Comparison of ENCODE assay signal across 8 mouse cellular contexts in the genomic region with DNA sequence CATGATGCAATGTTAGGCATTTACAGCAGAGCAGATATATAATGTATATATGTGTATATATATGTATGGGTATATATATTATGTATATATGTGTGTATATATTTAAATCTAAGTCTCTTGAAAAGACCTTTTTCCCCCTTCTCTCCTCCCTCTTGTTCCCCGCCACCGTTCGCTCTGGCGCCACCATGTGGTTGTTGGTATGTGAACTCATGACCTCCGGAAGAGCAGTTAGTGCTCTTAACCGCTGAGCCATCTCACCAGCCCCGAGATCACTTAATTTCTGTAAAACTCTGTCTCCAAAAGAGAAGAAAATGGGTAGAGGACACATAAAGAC.
DNase-seq lines count a peak whose midpoint lies in the region; ATAC-seq and TF ChIP-seq lines count a peak whose summit lies in the region.

No protein-coding gene starts in this region.

- peak; percentile 46 for ATAC-seq in forebrain, embryonic 15.5 days (replicated peaks)
- ATAC-seq in hindbrain, embryonic 16.5 days = peak; percentile 56; the same call in 1 of the 2 replicates
- ATAC-seq in liver, embryonic 14.5 days (ENCODE audit: insufficient read depth) = no peak
- no peak for ATAC-seq in neural tube, embryonic 11.5 days (ENCODE audit: insufficient read depth, low FRiP score, low TSS enrichment)

- peak overlapping the region; percentile 38 for H3K4me3 ChIP-seq in layer of hippocampus, adult 2 months
- H3K4me3 ChIP-seq in forebrain, embryonic 15.5 days = peak overlapping the region; percentile 29
- H3K4me3 ChIP-seq in hindbrain, embryonic 16.5 days (ENCODE audit: low read length) = no peak overlapping the region; the same call in 1 of the 2 replicates
- H3K4me3 ChIP-seq in liver, embryonic 14.5 days (ENCODE audit: insufficient read depth in 1 of 2, low read depth in 2 of 2, low read length in 2 of 2) = peak overlapping the region in 1 of 2 experiments; percentile 42; a peak in 2 of 4 replicates
- no peak overlapping the region; the same call in 1 of the 2 replicates for H3K4me3 ChIP-seq in neural tube, embryonic 11.5 days (ENCODE audit: low read depth, low read length)

- WGBS in forebrain, embryonic 15.5 days = 54% methylated on average over 7 of the region's 7 CpGs
- 40% methylated on average over 7 of the region's 7 CpGs for WGBS in hindbrain, embryonic 16.5 days
- 25% methylated on average over 7 of the region's 7 CpGs for WGBS in liver, embryonic 14.5 days (ENCODE audit: insufficient replicate concordance)
- WGBS in neural tube, embryonic 11.5 days = 42% methylated on average over 7 of the region's 7 CpGs

- no peaks in the 10 kb centered on the region for H3K4me1 ChIP-seq in forebrain, embryonic 15.5 days
- no peaks in the 10 kb centered on the region for H3K4me1 ChIP-seq in hindbrain, embryonic 16.5 days (ENCODE audit: control insufficient read depth, insufficient read depth, low read depth, low read length)
- no peaks in the 10 kb centered on the region for H3K4me1 ChIP-seq in liver, embryonic 14.5 days (replicated peaks; ENCODE audit: control insufficient read depth in 2 of 2, insufficient read depth in 2 of 2, low read length in 1 of 2)
- H3K4me1 ChIP-seq in neural tube, embryonic 11.5 days (ENCODE audit: control insufficient read depth, insufficient read depth, low read length) = no peaks in the 10 kb centered on the region

- TF ChIP-seq CTCF in layer of hippocampus, adult 2 months (conservative IDR thresholded peaks at IDR 0.05) = peak; percentile 74
- TF ChIP-seq CTCF in brain, embryonic 14.5 days (IDR thresholded peaks at IDR 0.05; ENCODE audit: borderline replicate concordance, extremely low read depth, insufficient read depth, insufficient read length) = peak; percentile 57; the same call in 1 of the 2 replicates
- peak; percentile 71 for TF ChIP-seq CTCF in liver, embryonic 14.5 days (IDR thresholded peaks at IDR 0.05; ENCODE audit: low read depth)

- TF ChIP-seq POLR2A in brain, embryonic 14.5 days (IDR thresholded peaks at IDR 0.05; ENCODE audit: borderline replicate concordance, extremely low read depth, insufficient read depth, insufficient read length, poor library complexity, severe bottlenecking) = no peak

- H3K36me3 ChIP-seq in forebrain, embryonic 15.5 days = no peaks in the 10 kb centered on the region
- no peaks in the 10 kb centered on the region for H3K36me3 ChIP-seq in hindbrain, embryonic 16.5 days (ENCODE audit: control insufficient read depth, insufficient read depth, low read length)
- no peaks in the 10 kb centered on the region for H3K36me3 ChIP-seq in liver, embryonic 14.5 days (replicated peaks; ENCODE audit: control insufficient read depth, insufficient read depth, low read depth)
- H3K36me3 ChIP-seq in neural tube, embryonic 11.5 days (ENCODE audit: control insufficient read depth, insufficient read depth, low read length) = no peaks in the 10 kb centered on the region

- peak in 1 of 2 experiments; percentile 55 for DNase-seq in layer of hippocampus, adult 2 months (ENCODE audit: low spot score in 2 of 2)
- DNase-seq in layer of hippocampus, adult 8-10 months (ENCODE audit: low spot score in 2 of 2) = no peak
- DNase-seq in brain, embryonic 14.5 days (ENCODE audit: low read depth) = peak; percentile 71
- DNase-seq in liver, embryonic 14.5 days (ENCODE audit: low read depth in 3 of 3, low spot score in 3 of 3) = peak in 2 of 3 experiments; percentile 28 to 44
- DNase-seq in neural tube, embryonic 11.5 days (ENCODE audit: low spot score) = peak; percentile 59
- peak; percentile 79 for DNase-seq in thymus, postnatal 25 days

- no peak for TF ChIP-seq EP300 in liver, embryonic 14.5 days (IDR thresholded peaks at IDR 0.05; ENCODE audit: low read depth)

- H3K27me3 ChIP-seq in forebrain, embryonic 15.5 days = no peaks in the 10 kb centered on the region
- H3K27me3 ChIP-seq in hindbrain, embryonic 16.5 days (replicated peaks; ENCODE audit: control insufficient read depth, insufficient read depth, low read length) = no peaks in the 10 kb centered on the region
- H3K27me3 ChIP-seq in liver, embryonic 14.5 days (ENCODE audit: control insufficient read depth, insufficient read depth, low read length) = no peaks in the 10 kb centered on the region
- H3K27me3 ChIP-seq in neural tube, embryonic 11.5 days (ENCODE audit: control insufficient read depth, insufficient read depth, low read length) = no peaks in the 10 kb centered on the region

- H3K9me3 ChIP-seq in forebrain, embryonic 15.5 days = no peaks in the 10 kb centered on the region
- no peaks in the 10 kb centered on the region for H3K9me3 ChIP-seq in hindbrain, embryonic 16.5 days (ENCODE audit: control insufficient read depth, low read length)
- H3K9me3 ChIP-seq in liver, embryonic 14.5 days (ENCODE audit: control insufficient read depth, low read length) = no peaks in the 10 kb centered on the region
- no peaks in the 10 kb centered on the region for H3K9me3 ChIP-seq in neural tube, embryonic 11.5 days (ENCODE audit: control insufficient read depth, low read length)

- no peak overlapping the region for H3K9ac ChIP-seq in forebrain, embryonic 15.5 days (replicated peaks)
- H3K9ac ChIP-seq in hindbrain, embryonic 16.5 days (ENCODE audit: low read depth, low read length) = no peak overlapping the region
- no peak overlapping the region for H3K9ac ChIP-seq in liver, embryonic 14.5 days (replicated peaks)
- no peak overlapping the region for H3K9ac ChIP-seq in neural tube, embryonic 11.5 days (ENCODE audit: low read length)

- peak overlapping the region; percentile 22; the same call in 1 of the 2 replicates for H3K4me2 ChIP-seq in forebrain, embryonic 15.5 days (replicated peaks)
- peak overlapping the region; percentile 41 for H3K4me2 ChIP-seq in hindbrain, embryonic 16.5 days (ENCODE audit: low read length)
- peak overlapping the region; percentile 42 for H3K4me2 ChIP-seq in liver, embryonic 14.5 days (ENCODE audit: low read depth)
- no peak overlapping the region; the same call in 1 of the 2 replicates for H3K4me2 ChIP-seq in neural tube, embryonic 11.5 days (ENCODE audit: low read depth)

- no peak overlapping the region for H3K27ac ChIP-seq in layer of hippocampus, adult 2 months
- no peak overlapping the region for H3K27ac ChIP-seq in forebrain, embryonic 15.5 days (replicated peaks)
- no peak overlapping the region for H3K27ac ChIP-seq in hindbrain, embryonic 16.5 days (ENCODE audit: low read depth, low read length)
- H3K27ac ChIP-seq in liver, embryonic 14.5 days = no peak overlapping the region
- no peak overlapping the region for H3K27ac ChIP-seq in neural tube, embryonic 11.5 days (ENCODE audit: low read depth, low read length)

Comparison
In these comparisons a context has a peak if more than half of its experiments do, and no peak if none do; other contexts are left out.
1. DNase-seq: peak in brain, embryonic 14.5 days (single experiment), liver, embryonic 14.5 days (2 of 3), neural tube, embryonic 11.5 days (single experiment) and thymus, postnatal 25 days (single experiment); none in layer of hippocampus, adult 8-10 months (0 of 2).
2. H3K4me3 ChIP-seq: peak in layer of hippocampus, adult 2 months (single experiment) and forebrain, embryonic 15.5 days (single experiment); none in hindbrain, embryonic 16.5 days (single experiment) and neural tube, embryonic 11.5 days (single experiment).
3. ATAC-seq: peak in forebrain, embryonic 15.5 days (single experiment) and hindbrain, embryonic 16.5 days (single experiment); none in liver, embryonic 14.5 days (single experiment) and neural tube, embryonic 11.5 days (single experiment).
4. Peak in every context shown above with its lines, with median percentiles within 50 percentile points of each other: CTCF ChIP-seq.